Mouse (Mus musculus) intestine, embryonic 15.5 days (tissue): ENCODE measurements at regions not wholly inside any gene's neighbourhood (a gene's known extent, or its start where the extent isn't known, plus 50 kb on each side); places are given as distances from the start of the nearest gene placed in this dataset.

Experiments used
- ATAC-seq: fragments of 200-750 bp; cut with Nextera tagmentation; 2 replicates; pipeline ENCODE4 v1.8.0; 2017; ENCODE audit warnings: moderate TSS enrichment, moderate library complexity
- H3K27ac ChIP-seq: fragments of 300-500 bp; sonication (generic); 2 replicates; pipeline ENCODE4 v1.5.1; 2015; ENCODE audit warnings: mild to moderate bottlenecking, inconsistent platforms
- H3K27me3 ChIP-seq: fragments of 300-500 bp; sonication (generic); replicated peaks from 2 replicates; pipeline ENCODE4 v1.6.1; 2015; ENCODE audit warnings: inconsistent platforms
- H3K36me3 ChIP-seq: fragments of 300-500 bp; sonication (generic); 2 replicates; pipeline ENCODE4 v1.6.1; 2015; ENCODE audit warnings: inconsistent platforms
- H3K4me1 ChIP-seq: fragments of 300-500 bp; sonication (generic); replicated peaks from 2 replicates; pipeline ENCODE4 v1.6.1; 2015; ENCODE audit warnings: inconsistent platforms
- H3K4me2 ChIP-seq: fragments of 300-500 bp; sonication (generic); replicated peaks from 2 replicates; pipeline ENCODE4 v1.6.1; 2015; ENCODE audit warnings: mild to moderate bottlenecking, inconsistent platforms
- H3K4me3 ChIP-seq: fragments of 300-500 bp; sonication (generic); replicated peaks from 2 replicates; pipeline ENCODE4 v1.5.1; 2015; ENCODE audit warnings: inconsistent platforms
- H3K9ac ChIP-seq: fragments of 300-500 bp; sonication (generic); 2 replicates; pipeline ENCODE4 v1.6.1; 2015; ENCODE audit warnings: inconsistent platforms
- H3K9me3 ChIP-seq: fragments of 300-500 bp; sonication (generic); 2 replicates; pipeline ENCODE4 v1.6.1; 2016; ENCODE audit warnings: inconsistent platforms
- WGBS: fragments of 180-500 bp; shearing (Covaris S2); methylation state at CpG from one replicate; pipeline ENCODE4 v1.1.7; 2015; 5-methylcytosine and 5-hydroxymethylcytosine counted together

DNA sequence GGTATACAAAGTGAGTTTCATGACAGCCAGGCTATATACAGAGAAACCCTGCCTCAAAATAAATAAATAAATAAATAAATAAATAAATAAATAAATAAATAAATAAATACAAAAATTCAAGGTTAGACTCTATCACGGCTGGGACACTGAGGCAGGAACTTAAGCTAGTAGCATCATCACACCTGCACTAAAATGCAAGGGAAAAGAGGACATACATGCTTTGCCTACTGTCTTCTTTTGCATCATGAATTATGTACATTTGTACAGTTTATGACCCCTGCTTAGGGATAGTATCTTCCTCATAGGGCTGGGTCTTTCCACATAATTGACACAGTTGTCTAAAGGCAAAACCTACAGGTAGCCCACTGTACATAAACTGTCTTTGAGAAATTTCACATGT, 252.5 kb downstream of the Tpm3-rs7 start:
- no peaks in the 10 kb centered on the region for H3K9me3 ChIP-seq
- WGBS, result 82% methylated on average over 1 of the region's 1 CpGs
- no peaks in the 10 kb centered on the region for H3K27me3 ChIP-seq
- no peak overlapping the region for H3K4me2 ChIP-seq
- ATAC-seq, result no peak
- no peak overlapping the region for H3K27ac ChIP-seq
- H3K9ac ChIP-seq, result no peak overlapping the region
- no peak overlapping the region for H3K4me3 ChIP-seq
- no peaks in the 10 kb centered on the region for H3K4me1 ChIP-seq
- H3K36me3 ChIP-seq, result no peaks in the 10 kb centered on the region

DNA sequence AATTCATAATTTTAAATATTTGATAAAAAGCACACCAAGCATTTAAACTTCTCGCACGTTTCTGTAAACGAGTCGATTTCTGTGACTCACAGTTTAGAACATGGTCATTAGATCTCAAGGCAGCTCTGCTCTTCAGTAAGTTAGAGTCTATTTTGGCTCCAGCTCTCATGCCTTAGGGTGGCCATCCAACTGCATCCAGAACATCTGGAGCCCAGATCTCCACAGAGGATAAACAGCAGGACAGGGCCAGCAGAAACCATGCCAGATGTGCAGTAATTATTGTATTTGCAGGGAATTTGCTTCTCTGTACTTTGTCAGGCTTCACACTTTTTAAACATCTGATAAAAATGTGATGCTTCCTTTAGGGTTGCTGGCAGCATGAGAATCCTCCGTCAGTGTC, 276.4 kb downstream of the Tpm3-rs7 start:
- H3K4me1 ChIP-seq, result no peaks in the 10 kb centered on the region
- WGBS, result 43% methylated on average over 5 of the region's 5 CpGs
- peak; percentile 68; the same call in 1 of the 2 replicates for ATAC-seq
- H3K4me3 ChIP-seq, result no peak overlapping the region
- no peak overlapping the region for H3K4me2 ChIP-seq
- no peak overlapping the region for H3K27ac ChIP-seq
- H3K36me3 ChIP-seq, result no peaks in the 10 kb centered on the region
- no peaks in the 10 kb centered on the region for H3K27me3 ChIP-seq
- no peaks in the 10 kb centered on the region for H3K9me3 ChIP-seq
- no peak overlapping the region for H3K9ac ChIP-seq

DNA sequence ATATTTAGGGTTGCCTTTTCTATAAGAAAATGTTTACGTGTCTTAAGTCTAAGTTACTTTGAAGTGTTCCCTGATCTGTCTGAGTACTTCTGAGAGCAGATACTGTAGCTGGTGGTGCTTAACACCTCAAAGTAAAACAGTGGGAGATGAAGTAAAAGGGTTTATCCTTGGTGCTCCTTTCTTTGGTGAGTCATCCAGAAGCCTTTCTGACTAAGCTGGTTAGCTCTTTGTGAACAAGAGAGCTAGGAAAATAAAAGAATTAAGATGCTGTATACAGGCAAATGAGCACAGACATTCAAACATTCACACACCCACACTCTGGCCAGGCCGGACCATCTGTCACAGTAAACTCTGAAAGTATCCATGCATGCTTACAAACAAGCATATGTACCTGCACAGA, 312.7 kb downstream of the Tpm3-rs7 start:
- Histone ChIP-seq H3K4me2 (no peak overlapping the region), H3K36me3 (no peaks in the 10 kb centered on the region), H3K4me3 (no peak overlapping the region), H3K9me3 (no peaks in the 10 kb centered on the region), H3K27me3 (no peaks in the 10 kb centered on the region), H3K9ac (no peak overlapping the region), H3K27ac (no peak overlapping the region), H3K4me1 (no peaks in the 10 kb centered on the region)
- no peak for ATAC-seq
- 84% methylated on average over 2 of the region's 2 CpGs for WGBS

DNA sequence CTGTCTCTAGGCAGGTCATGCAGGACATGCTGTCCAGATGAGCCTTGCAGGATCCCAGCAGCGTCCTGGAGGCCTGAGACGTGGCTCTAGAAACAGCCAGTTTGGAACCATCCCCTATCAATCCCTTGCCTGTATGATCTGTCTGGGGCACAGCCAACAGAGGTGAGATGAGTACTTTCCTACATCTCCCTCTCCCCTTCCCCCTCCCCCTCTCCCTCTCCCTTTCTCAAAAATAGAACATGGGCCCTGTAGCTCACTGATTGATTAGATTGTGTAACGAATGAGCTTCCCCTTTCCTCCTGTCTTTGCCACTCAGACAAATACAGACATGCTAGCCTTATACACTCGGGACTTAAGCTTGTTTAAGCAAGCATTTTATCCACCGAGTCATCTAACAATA, 336.9 kb downstream of the Tpm3-rs7 start:
- Histone ChIP-seq H3K36me3 (no peaks in the 10 kb centered on the region), H3K4me2 (no peak overlapping the region), H3K9ac (no peak overlapping the region), H3K4me3 (no peak overlapping the region), H3K27me3 (no peaks in the 10 kb centered on the region), H3K9me3 (no peaks in the 10 kb centered on the region), H3K4me1 (no peaks in the 10 kb centered on the region), H3K27ac (no peak overlapping the region)
- 60% methylated on average over 5 of the region's 5 CpGs for WGBS
- no peak for ATAC-seq

DNA sequence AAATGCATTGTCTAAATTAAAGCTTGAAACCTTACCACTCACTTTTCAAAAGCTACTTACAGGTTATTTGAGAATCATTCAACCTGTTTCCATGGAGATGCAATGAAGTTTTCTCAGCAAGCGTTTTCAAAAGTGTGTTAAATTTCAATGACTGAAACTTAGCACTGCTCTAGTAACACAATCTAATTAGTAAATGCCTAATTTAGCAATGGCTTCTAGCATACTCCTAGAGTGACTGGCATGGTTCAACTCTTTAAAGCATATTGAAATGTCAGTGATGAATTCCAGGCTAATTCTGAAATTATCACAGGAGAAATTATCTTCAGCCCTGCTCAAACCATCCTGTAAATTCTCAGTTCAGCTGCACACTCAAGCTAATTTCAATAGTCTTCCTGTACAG, 342.5 kb downstream of the Tpm3-rs7 start:
- 77% methylated on average over 1 of the region's 1 CpGs for WGBS

DNA sequence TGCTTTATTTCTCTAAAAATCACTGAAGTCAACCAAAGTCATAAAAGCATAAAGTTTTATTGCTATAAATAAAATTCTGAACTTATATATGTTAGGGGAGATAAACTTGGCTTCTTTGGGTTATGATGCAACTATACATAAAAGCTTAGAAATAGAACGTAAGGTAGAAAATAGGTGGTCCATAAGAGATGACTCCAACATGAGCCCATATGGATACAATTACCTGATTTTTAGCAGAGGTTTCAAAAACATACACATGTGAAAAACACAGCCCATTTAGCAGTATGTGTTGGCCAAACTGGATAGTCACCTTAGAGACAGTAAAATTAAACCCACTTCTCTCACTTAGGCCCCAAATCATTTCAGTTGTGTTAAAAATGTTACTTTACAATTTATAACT, 354.3 kb downstream of the Tpm3-rs7 start:
- Histone ChIP-seq H3K36me3 (no peaks in the 10 kb centered on the region), H3K27me3 (no peaks in the 10 kb centered on the region), H3K9ac (no peak overlapping the region), H3K4me3 (no peak overlapping the region), H3K4me2 (no peak overlapping the region), H3K4me1 (no peaks in the 10 kb centered on the region), H3K27ac (no peak overlapping the region), H3K9me3 (no peaks in the 10 kb centered on the region)
- WGBS, result 87% methylated on average over 1 of the region's 1 CpGs
- no peak for ATAC-seq

More for the DNA sequence above, 342.5 kb downstream of the Tpm3-rs7 start:
- Histone ChIP-seq H3K9ac (no peak overlapping the region), H3K4me3 (no peak overlapping the region), H3K9me3 (no peaks in the 10 kb centered on the region), H3K36me3 (no peaks in the 10 kb centered on the region), H3K27ac (no peak overlapping the region), H3K4me1 (no peaks in the 10 kb centered on the region), H3K4me2 (no peak overlapping the region), H3K27me3 (no peaks in the 10 kb centered on the region)
- no peak for ATAC-seq

DNA sequence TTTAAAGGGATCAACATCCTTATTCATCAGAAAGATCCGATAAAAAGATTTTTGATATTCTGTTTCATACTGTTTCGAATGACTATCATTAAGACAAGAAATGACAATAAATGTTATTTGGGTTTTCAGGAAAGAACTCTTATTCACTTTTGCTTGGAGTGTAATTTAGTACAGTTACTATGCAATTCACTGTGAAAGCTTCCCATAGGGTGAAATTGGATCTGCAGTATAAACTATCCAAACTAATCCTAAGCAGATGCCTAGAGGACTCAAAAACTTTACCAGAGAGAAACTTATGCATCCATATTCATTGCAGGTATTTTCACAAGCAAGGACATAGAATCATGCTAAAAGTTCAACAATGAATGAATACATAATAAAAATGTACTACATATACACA, 355.0 kb downstream of the Tpm3-rs7 start:
- ATAC-seq, result no peak
- 94% methylated on average over 2 of the region's 2 CpGs for WGBS

DNA sequence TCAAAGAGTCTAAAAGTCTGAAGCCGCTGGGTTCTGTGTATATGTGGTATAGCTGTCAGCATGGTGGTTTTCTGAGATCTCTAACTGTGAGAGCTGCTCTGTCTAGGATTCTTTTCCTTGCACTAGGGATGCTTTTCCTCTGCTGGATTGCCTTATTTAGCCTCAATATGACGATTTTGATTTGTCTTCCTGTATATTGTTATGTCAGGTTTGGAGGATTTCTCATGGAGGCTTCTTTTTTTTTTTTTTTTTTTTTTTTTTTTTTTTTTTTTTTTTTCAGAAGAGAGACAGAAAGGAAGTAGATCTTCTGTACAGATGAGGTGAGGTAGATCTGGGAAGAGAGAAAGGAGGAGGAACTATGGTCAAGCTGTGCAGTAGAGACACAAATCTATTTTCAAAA, 396.5 kb downstream of the Tpm3-rs7 start:
- H3K9ac ChIP-seq, result no peak overlapping the region
- H3K27ac ChIP-seq, result no peak overlapping the region
- H3K4me3 ChIP-seq, result no peak overlapping the region
- no peak overlapping the region for H3K4me2 ChIP-seq
- H3K36me3 ChIP-seq, result no peaks in the 10 kb centered on the region
- no peaks in the 10 kb centered on the region for H3K27me3 ChIP-seq
- 72% methylated on average over 2 of the region's 2 CpGs for WGBS
- no peaks in the 10 kb centered on the region for H3K9me3 ChIP-seq
- no peaks in the 10 kb centered on the region for H3K4me1 ChIP-seq
- ATAC-seq, result no peak

More for the DNA sequence above, 355.0 kb downstream of the Tpm3-rs7 start:
- no peaks in the 10 kb centered on the region for H3K9me3 ChIP-seq
- H3K27me3 ChIP-seq, result no peaks in the 10 kb centered on the region
- H3K4me1 ChIP-seq, result no peaks in the 10 kb centered on the region
- H3K4me3 ChIP-seq, result no peak overlapping the region
- H3K9ac ChIP-seq, result no peak overlapping the region
- H3K27ac ChIP-seq, result no peak overlapping the region
- H3K4me2 ChIP-seq, result no peak overlapping the region
- H3K36me3 ChIP-seq, result no peaks in the 10 kb centered on the region
